Mouse (Mus musculus) left cerebral cortex, postnatal 25 days (tissue): Measurements from ENCODE around the gene Epm2a. TPM values are rescaled to one million over a fixed set of nuclear protein-coding genes. Genes with fewer than 3 reads are reported as not detected.

Experiments
- DNase-seq, 2 experiments: peaks; one replicate each; pipeline ENCODE4 v3.0.0; 2022; ENCODE audit warnings: low spot score in 2 of 2, mixed read lengths in 1 of 2
- intact Hi-C: fragments of 180-260 bp; cut with DNase I; formaldehyde crosslinking; loops from one replicate; pipeline ENCODE4 v1.15.1; 2025
- total RNA-seq, 2 experiments: library from RNA; stranded (reverse); gene quantifications; 2 replicates each; pipeline ENCODE4 v1.2.3; 2021

The Epm2a gene
- total RNA-seq, 2 experiments from 2014 or later = 28.9 TPM

GRCm38 (mm10) chr10:11410926-11411325, 67.7 kb downstream of the Epm2a start:
- intact Hi-C loops = no loop called here
- no peak for DNase-seq

- no peak for DNase-seq
- intact Hi-C loops = no loop called here
Measured at GRCm38 (mm10) chr10:11420071-11420470, 76.9 kb downstream of the Epm2a start.

- intact Hi-C loops = no loop called here
- DNase-seq = no peak
Measured at GRCm38 (mm10) chr10:11429059-11429812, 86.0 kb downstream of the Epm2a start.

- no peak for DNase-seq
- intact Hi-C loops = no loop called here
Measured at GRCm38 (mm10) chr10:11436961-11437360, 93.8 kb downstream of the Epm2a start.

- intact Hi-C loops = no loop called here
- no peak for DNase-seq
Measured at GRCm38 (mm10) chr10:11438461-11438860, 95.3 kb downstream of the Epm2a start.

GRCm38 (mm10) chr10:11439342-11439741, 96.1 kb downstream of the Epm2a start:
- intact Hi-C loops = no loop called here
- no peak for DNase-seq

- intact Hi-C loops = loop anchor here (2.0 to 10.0 kb wide), 3 partner anchors 393 to 1163 kb away; no protein-coding TSS in a partner anchor
- DNase-seq = peak; percentile 88 to 95
Measured at GRCm38 (mm10) chr10:11449556-11450305, 106.5 kb downstream of the Epm2a start.

GRCm38 (mm10) chr10:11452537-11452936, 109.3 kb downstream of the Epm2a start:
- intact Hi-C loops = loop anchor here (1.0 to 10.0 kb wide), 3 partner anchors 208 to 552 kb away; no protein-coding TSS in a partner anchor
- DNase-seq = peak in 1 of 2 experiments; percentile 49

GRCm38 (mm10) chr10:11457445-11457844, 114.2 kb downstream of the Epm2a start:
- intact Hi-C loops = loop anchor here (10.0 kb wide), 1 partner anchor 547 kb away; no protein-coding TSS in a partner anchor
- no peak for DNase-seq

GRCm38 (mm10) chr10:11491956-11492355, 148.8 kb downstream of the Epm2a start:
- intact Hi-C loops = no loop called here
- DNase-seq = peak; percentile 35 to 66

Other genes with a start within 250 kb of the Epm2a start
- gene Shprh, start 194.0 kb upstream of the Epm2a start, total RNA-seq = 10 to 100 TPM; 45.5 to 48.4 TPM
- gene Fbxo30, start 62.1 kb upstream of the Epm2a start, total RNA-seq = 1 to 10 TPM; 8.6 to 9.9 TPM